Mouse (Mus musculus) limb, embryonic 14.5 days (tissue): ENCODE measurements at regions not wholly inside any gene's neighbourhood (a gene's known extent, or its start where the extent isn't known, plus 50 kb on each side); places are given as distances from the start of the nearest gene placed in this dataset.
"Not testable (repeated sequence)": the region's sequence is repeated elsewhere in the genome, so short reads cannot be mapped to it uniquely, and the experiment has no call there.

Experiments used
- ATAC-seq: fragments of 200-750 bp; cut with Nextera tagmentation; 2 replicates; pipeline ENCODE4 v1.8.0; 2017; ENCODE audit warnings: low read depth, moderate number of reproducible peaks, moderate TSS enrichment; ENCODE audit not compliant: low FRiP score
- DNase-seq: peaks from one replicate; pipeline ENCODE4 v3.0.0-alpha.2; 2015; ENCODE audit warnings: low spot score
- H3K27ac ChIP-seq: fragments of 300-500 bp; sonication (generic); replicated peaks from 2 replicates; pipeline ENCODE4 v1.5.1; 2014; ENCODE audit warnings: low read depth, mild to moderate bottlenecking, low read length, moderate library complexity, mixed read lengths
- H3K27me3 ChIP-seq: fragments of 300-500 bp; sonication (generic); 2 replicates; pipeline ENCODE4 v1.6.1; 2014; ENCODE audit warnings: low read length, mixed read lengths; ENCODE audit not compliant: control insufficient read depth, insufficient read depth
- H3K36me3 ChIP-seq: fragments of 300-500 bp; sonication (generic); 2 replicates; pipeline ENCODE4 v1.6.1; 2014; ENCODE audit warnings: mild to moderate bottlenecking, low read length, moderate library complexity, mixed read lengths; ENCODE audit not compliant: control insufficient read depth, insufficient read depth
- H3K4me1 ChIP-seq: fragments of 300-500 bp; sonication (generic); 2 replicates; pipeline ENCODE4 v1.6.1; 2014; ENCODE audit warnings: antibody characterized with exemption, low read length, mixed read lengths; ENCODE audit not compliant: control insufficient read depth, insufficient read depth
- H3K4me2 ChIP-seq: fragments of 300-500 bp; sonication (generic); replicated peaks from 2 replicates; pipeline ENCODE4 v1.6.1; 2014; ENCODE audit warnings: low read depth, mild to moderate bottlenecking, low read length, moderate library complexity; ENCODE audit not compliant: severe bottlenecking
- H3K4me3 ChIP-seq: fragments of 300-500 bp; sonication (generic); replicated peaks from 2 replicates; pipeline ENCODE4 v1.5.1; 2014; ENCODE audit warnings: low read length
- H3K9ac ChIP-seq: fragments of 300-500 bp; sonication (generic); 2 replicates; pipeline ENCODE4 v1.6.1; 2014; ENCODE audit warnings: mild to moderate bottlenecking, low read depth, low read length, moderate library complexity; ENCODE audit not compliant: severe bottlenecking
- H3K9me3 ChIP-seq: fragments of 300-500 bp; sonication (generic); 2 replicates; pipeline ENCODE4 v1.6.1; 2016; ENCODE audit warnings: low read length; ENCODE audit not compliant: control insufficient read depth
- POLR2A ChIP-seq: fragments of 200-500 bp; IDR thresholded peaks from 2 replicates; pipeline ENCODE4 v1.8.0; 2012; ENCODE audit warnings: inconsistent platforms, mild to moderate bottlenecking, moderate library complexity, borderline replicate concordance; ENCODE audit not compliant: insufficient read depth, insufficient read length; ENCODE audit errors: extremely low read depth
- WGBS: fragments of 180-500 bp; shearing (Covaris S2); extraction: QIAGEN DNeasy Blood & Tissue Kit; methylation state at CpG from one replicate; pipeline ENCODE4 v1.1.7; 2014; 5-methylcytosine and 5-hydroxymethylcytosine counted together

GRCm38 (mm10) chr6:9571787-9572186, 623.6 kb downstream of the Nxph1 start:
- Histone ChIP-seq H3K36me3 (no peaks in the 10 kb centered on the region), H3K4me3 (no peak overlapping the region), H3K9me3 (no peaks in the 10 kb centered on the region), H3K4me2 (no peak overlapping the region), H3K27me3 (no peaks in the 10 kb centered on the region), H3K9ac (no peak overlapping the region), H3K27ac (no peak overlapping the region), H3K4me1 (no peaks in the 10 kb centered on the region)
- DNase-seq (no peak), ATAC-seq (no peak)
- WGBS, result 81% methylated on average over 4 of the region's 4 CpGs
- TF ChIP-seq POLR2A, result no peak

GRCm38 (mm10) chr6:9593391-9593790, 645.2 kb downstream of the Nxph1 start:
- 66% methylated on average over 1 of the region's 1 CpGs for WGBS
- H3K4me3 ChIP-seq, result no peak overlapping the region
- no peak for TF ChIP-seq POLR2A
- H3K27ac ChIP-seq, result no peak overlapping the region
- H3K9me3 ChIP-seq, result no peaks in the 10 kb centered on the region
- H3K9ac ChIP-seq, result no peak overlapping the region
- no peaks in the 10 kb centered on the region for H3K4me1 ChIP-seq
- peak; percentile 23 for DNase-seq
- no peak for ATAC-seq
- no peaks in the 10 kb centered on the region for H3K36me3 ChIP-seq
- no peak overlapping the region for H3K4me2 ChIP-seq
- no peaks in the 10 kb centered on the region for H3K27me3 ChIP-seq

GRCm38 (mm10) chr6:9599418-9599817, 651.2 kb downstream of the Nxph1 start:
- H3K27ac ChIP-seq, result no peak overlapping the region
- H3K27me3 ChIP-seq, result no peaks in the 10 kb centered on the region
- H3K4me1 ChIP-seq, result no peaks in the 10 kb centered on the region
- no peaks in the 10 kb centered on the region for H3K36me3 ChIP-seq
- no peaks in the 10 kb centered on the region for H3K9me3 ChIP-seq
- TF ChIP-seq POLR2A, result no peak
- H3K4me2 ChIP-seq, result no peak overlapping the region
- ATAC-seq (no peak), DNase-seq (no peak)
- H3K4me3 ChIP-seq, result no peak overlapping the region
- no peak overlapping the region for H3K9ac ChIP-seq
- 66% methylated on average over 3 of the region's 3 CpGs for WGBS

GRCm38 (mm10) chr6:9633931-9634330, 685.7 kb downstream of the Nxph1 start:
- no peak for TF ChIP-seq POLR2A
- WGBS, result 59% methylated on average over 2 of the region's 2 CpGs

GRCm38 (mm10) chr6:9643456-9643855, 695.2 kb downstream of the Nxph1 start:
- H3K36me3 ChIP-seq, H3K4me2 ChIP-seq, H3K4me3 ChIP-seq, H3K4me1 ChIP-seq, H3K27ac ChIP-seq, DNase-seq, H3K27me3 ChIP-seq, H3K9me3 ChIP-seq, ATAC-seq, H3K9ac ChIP-seq: not testable (repeated sequence)
- WGBS, result 84% methylated on average over 2 of the region's 2 CpGs

More at GRCm38 (mm10) chr6:9633931-9634330, 685.7 kb downstream of the Nxph1 start:
- ATAC-seq (no peak), DNase-seq (no peak)
- Histone ChIP-seq H3K27me3 (no peaks in the 10 kb centered on the region), H3K27ac (no peak overlapping the region), H3K9ac (no peak overlapping the region), H3K4me1 (no peaks in the 10 kb centered on the region), H3K4me2 (no peak overlapping the region), H3K4me3 (no peak overlapping the region), H3K9me3 (no peaks in the 10 kb centered on the region), H3K36me3 (no peaks in the 10 kb centered on the region)

- H3K4me2 ChIP-seq, H3K9ac ChIP-seq, H3K27ac ChIP-seq, H3K36me3 ChIP-seq, H3K9me3 ChIP-seq, H3K4me3 ChIP-seq, ATAC-seq, H3K27me3 ChIP-seq, H3K4me1 ChIP-seq, DNase-seq: not testable (repeated sequence)
- 91% methylated on average over 2 of the region's 2 CpGs for WGBS
These were observed 695.7 kb downstream of the Nxph1 start for GRCm38 (mm10) chr6:9643926-9644325.
